Mouse (Mus musculus) kidney, adult 18-20 months (tissue): ENCODE measurements around the gene Fntb.

Experiments
- DNase-seq: peaks from one replicate; pipeline ENCODE4 v3.0.0; 2021

The Fntb gene

DNA sequence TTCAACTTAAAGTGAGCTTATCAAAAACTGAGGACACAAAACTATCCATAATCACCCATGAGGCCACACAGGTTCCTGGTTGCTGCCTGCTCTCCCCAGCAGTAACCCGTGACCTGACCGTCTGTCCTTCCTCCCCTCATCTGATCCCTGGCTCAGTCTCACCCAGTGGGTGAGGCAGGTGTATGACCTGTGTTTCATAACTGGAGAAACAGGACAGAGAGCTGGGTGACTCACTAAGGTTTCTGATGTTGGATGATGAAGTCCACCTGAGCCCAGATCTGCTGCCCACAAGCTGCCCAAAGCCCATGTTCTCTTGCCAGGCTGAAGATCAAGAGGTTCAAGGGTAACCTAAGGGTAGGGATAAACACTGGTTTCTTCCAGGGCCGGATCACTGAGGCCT, 161.6 kb downstream of the Fntb start:
- no peak for DNase-seq

DNA sequence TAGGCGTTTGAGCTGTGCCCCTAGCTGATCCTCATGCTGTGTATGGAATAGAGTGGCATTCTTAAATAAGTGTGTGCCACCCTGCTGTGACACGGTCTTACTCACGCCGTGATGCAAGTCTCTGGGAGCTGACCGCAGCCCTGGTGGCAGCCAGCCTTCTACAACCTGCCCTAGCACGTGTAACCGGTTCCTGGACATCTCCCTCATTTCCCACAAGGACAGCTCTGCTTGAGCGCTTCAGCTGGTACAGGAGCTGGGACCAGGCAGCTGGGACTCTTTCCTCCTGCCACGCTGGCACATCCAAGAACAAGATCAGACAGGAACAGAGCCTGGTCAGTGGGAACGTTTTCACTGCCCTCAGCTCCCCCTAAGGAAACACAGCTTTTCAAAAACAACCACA, 162.2 kb downstream of the Fntb start:
- DNase-seq: no peak

DNA sequence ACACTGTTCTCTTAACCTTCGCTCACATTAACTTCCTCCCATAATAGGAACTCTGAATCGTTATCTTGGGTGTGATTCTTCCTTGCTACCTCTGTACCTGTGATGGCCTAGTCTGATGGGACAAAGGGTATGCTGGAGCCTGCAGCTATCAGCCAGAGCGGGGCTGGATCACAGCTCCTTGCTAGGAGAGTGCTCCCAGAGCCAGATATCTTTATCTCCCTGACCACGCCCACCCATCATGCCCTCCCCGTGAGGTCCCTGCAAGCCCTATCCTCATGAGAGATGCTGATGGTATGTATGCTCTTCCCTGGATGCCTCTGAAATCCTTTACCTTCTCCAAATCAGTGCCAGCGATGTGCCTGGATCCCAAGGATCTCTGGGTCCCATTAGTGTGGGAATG, 164.8 kb downstream of the Fntb start:
- DNase-seq: no peak

DNA sequence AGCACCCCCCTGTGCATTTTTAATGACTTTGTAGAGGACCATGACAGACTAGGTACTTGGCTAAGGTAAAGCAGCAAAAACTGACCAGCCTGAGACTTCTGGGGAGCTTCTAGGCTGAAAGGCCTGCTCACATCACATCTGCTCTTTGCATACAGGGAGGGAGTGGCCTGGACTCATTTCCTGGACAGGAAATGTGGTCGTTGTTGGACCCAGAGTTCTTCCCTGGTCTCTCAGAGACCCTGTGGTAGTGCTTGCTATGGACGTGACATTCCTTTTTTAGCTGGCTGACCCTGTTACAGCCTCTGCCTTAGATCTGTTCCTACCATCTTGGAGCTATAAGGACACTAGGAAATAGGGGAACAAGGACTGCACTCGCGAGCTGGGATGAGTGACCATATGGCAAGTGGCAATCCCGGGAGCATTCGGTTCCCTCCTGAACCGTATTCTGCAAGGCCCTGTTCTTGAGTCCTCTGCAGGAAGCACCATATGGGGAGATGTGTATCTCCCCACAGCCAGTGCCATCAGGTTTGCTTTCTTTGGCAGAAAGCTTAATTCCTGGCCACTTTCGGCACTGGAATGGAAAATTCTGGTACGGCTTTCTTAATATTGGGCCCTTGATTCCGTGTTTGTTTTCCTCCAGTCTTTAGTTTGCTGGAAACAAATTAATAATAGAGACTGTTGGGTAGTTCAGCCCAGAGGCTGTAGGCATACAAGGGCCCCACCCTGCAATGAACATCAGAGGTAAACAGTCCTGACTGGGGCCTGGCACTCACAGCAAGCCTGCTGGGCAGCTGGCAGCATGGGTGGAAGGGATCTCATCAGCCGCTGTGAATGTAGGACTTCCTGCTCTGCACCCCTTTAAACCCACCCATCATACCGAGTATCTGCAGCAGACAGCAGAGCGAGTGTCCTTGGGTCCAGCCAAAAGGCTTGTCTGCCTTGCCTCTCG, 166.6 kb downstream of the Fntb start:
- no peak for DNase-seq

DNA sequence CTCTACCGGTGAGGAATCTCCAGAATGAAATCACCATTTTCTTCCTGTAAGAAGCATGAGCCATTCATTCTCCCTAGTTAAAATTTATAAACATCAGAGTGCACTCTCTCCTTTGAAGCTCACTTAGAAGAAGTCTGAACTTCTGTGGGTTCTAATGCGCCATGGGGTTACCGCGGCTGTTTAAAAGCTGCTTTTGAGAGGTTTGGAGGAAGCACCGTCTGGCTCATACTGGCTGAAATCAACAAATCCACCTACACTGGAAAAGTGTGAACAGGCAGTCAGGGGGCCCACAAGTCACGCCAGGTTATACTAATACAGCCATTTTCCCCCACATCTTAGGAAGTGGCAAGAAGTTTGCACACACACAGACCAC, 167.3 kb downstream of the Fntb start:
- no peak for DNase-seq

DNA sequence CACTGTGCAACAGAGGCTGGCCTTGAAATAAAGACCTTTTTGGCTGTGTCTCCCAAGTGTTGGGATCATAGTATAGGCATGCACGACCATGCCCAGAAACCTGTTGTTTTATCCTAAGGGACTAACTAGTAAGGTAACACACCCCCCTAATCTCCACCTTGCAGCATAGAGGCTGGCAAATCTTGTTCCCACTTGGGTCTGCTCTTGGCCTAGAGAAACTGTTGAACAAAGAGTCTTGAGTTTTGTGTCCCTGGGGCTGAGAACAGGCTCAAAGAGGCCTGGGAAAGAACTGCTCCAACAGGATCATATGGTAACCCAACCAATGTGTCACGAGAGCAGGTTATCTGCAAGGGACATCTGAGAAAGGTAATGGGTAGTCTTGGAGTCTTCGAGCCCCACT, 169.0 kb downstream of the Fntb start:
- no peak for DNase-seq

DNA sequence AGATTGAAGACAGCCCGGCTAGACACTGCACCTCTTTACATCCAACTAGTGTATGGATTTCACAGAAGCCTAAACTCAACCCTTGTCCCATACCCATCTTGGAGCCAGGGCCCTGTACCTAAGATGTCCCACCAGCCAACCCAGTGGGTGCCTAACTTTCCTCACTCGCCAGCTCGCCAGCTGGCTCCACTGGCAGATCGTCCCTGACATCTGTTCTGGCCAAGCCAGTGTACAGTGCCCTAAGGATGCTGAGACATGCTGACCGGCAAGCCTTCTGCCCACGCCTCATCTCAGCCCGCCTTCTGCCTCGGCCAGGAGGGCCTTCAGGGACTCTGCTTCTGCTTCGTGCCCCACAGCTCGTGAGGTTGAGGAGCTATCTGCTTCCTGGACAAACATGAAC, 170.8 kb downstream of the Fntb start:
- DNase-seq: no peak

DNA sequence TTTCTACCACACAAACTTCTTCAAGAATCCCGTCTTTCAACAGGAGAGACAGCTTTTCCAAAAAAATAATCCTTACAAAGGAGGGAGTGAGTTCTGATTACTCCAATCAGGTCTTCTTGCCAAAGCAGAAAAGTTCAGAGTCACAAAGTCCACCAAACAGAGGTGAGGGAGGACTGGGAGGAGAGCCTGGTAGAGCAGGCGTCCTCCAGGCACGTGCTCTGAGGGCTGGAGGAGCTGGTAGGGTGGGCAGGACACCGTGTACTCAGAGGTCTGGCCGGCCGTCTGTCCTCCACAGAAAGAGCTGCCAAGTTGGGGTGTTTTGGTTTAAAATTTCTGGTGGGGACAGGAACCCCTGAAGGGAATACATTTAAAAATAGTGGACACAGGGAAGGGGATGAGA, 172.6 kb downstream of the Fntb start:
- DNase-seq: peak; percentile 41

DNA sequence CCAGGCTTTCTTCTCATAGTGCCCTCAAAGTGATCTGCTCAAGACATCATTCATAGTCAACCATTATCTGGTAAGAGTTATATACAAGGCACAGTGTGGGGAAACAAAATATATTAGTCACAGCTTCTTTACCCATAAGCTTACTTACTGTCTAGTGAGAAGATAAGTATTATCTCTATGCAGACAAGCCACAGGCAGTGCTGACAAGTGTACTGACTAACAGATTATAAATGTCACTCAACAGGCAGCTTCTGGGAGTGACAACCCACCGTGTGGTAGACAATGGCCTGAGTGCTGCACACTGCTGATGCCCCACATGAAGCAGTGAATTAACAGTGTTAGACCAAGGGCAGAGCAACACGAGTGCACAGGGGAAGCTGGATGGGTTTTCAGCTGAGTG, 176.1 kb downstream of the Fntb start:
- DNase-seq: no peak

DNA sequence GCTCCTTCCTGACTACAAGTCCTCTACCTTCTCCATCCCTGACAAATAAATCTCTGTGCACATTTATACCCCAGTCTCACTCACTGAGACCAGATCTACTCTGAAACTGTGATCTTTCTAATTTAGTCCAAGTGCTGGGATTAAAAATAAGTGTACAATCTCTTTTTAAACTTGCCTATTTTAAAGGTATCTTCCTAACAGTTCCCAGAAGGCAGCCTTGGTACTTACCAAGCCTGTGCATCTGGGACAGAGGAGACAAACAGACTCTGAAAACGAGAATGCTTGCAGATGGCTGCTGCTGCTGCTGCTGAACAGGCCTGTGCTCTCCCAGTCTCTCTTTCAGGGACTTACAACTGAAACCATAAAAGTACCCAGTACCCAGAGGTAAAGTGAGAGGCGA, 177.1 kb downstream of the Fntb start:
- no peak for DNase-seq

DNA sequence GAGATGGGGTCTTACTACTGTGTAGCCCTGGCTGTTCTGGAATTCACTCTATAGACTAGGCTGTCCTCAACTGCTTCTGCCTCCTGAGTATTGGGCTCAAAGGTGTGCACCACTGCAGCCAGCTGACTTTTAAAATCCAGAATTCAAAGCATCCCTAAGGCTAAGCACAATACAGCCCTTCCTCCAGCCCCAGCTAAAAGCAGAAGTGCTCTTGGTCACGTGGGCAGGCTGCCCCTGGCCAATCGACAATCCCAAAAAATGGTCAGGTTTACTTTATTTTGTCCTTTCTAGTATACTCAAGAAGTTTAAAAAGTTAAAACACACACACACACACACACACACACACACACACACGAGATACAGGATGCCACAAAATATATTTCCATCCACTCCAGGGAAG, 177.7 kb downstream of the Fntb start:
- DNase-seq: no peak

DNA sequence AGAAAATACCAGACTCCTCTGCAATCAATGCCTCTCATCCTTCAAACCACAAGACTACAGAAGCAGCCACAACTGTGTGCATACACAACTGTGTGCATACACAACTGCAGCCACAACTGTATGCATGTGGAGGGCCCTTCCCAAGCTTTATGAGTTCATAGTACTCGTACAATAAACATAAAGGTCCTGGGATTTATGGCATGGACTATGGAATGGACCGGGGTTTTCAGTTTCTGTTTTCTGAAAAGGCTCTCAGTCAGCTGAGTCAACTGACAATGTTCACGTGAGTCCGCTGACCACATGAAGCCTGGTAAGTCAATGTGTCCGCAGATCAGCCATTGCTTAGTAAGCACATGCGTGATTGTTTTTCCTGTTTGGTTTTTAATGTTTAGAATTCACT, 178.1 kb downstream of the Fntb start:
- DNase-seq: peak; percentile 23

DNA sequence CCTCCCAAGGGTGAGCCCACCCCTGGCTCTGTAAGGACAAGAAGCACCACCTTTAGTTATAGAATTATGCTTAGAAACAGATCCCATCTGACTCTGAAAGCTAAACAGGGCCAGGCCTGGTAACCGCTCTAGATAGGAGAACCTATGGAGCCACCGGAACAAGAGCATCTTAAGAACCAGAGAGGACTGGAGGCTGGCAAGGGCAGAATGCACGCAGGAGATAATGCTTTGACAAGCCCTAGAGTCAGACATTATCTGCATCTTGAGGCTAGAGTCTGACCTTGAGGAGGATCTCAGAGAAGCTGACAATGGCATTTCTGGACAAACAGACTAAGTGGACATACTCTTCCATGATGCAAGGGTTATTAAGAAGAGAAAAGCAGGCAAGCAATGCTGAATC, 182.1 kb downstream of the Fntb start:
- DNase-seq: no peak

DNA sequence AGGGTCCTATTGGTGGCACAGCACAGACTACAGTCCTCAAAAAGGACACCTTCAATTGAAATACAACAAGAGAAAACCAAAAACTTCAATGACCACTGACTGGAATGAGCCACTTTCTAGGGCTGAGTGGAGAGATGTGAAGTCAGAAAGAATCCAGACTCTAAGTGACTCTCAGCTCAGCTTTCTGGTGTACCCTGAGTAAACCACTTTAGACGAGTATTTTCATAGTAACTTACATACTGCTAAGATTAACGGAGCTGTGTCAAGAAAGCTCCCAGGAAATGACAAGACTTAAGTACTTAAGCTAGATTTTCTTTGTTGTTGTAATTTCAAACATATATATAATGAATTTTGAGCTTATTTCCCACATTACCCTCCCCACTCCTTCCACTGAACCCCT, 182.8 kb downstream of the Fntb start:
- no peak for DNase-seq

DNA sequence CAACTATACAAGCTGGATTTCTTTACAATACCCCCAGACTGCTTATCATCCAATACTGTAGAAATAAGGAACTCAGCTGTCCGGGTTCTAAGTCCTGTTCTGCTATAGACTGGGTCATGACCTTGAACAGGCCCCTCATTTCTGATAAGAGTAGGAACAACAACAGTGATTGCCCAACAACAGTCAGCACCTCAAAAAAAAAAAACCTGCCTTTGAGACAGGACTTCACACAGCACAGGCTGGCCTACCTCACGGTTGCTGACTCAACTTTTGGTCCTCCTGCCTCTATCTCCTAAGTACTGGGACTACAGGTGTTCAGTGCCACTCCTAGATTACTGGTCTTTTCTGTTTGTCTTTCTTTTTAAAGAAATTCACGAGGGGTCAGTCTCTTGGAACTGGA, 183.4 kb downstream of the Fntb start:
- DNase-seq: no peak

DNA sequence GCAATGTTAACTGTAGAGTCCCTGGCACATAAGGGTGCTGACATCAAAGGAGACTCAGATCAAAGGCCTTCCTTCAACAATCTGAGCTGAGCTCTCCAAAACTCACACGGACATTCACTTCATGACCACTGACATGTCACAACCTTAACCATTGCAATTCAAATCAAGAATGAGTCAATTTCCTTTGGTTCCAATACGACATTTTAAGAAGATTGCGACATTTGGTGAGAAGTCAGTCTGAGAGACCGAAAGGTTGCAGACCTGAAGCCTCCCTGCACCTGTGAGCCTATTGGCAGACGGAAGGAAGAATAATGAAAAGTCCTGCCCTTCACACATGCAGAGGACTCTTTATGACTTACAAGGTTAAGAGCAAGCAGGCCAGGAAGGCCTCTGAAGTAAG, 184.9 kb downstream of the Fntb start:
- no peak for DNase-seq

DNA sequence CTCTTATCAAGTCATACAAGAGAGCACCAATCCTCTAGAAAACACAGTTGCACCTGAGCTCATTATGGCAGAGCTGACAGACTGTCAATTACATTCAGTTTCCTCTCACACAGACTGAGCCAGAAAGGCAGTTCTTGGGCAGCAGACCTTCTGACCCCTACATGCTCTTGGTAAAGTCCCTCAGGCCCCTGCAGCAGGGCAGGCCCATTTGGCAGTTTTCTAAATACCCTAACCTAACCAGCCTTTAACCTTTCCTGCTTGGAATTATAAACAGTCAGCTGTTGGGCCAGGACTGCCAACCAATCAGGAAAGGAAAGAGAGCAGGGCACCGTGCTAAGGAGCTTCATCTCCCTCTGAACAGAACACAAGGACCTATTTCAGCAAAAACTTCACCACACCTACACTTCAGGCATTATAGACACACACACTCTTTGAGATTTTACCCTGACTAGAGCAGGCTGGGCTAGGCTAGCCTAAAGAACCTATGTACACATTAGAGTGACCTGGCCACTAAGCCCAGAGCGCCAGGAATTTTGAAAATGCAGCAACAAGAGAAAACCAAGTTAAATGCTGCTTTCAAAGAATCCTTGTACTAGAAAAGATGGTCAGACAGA, 188.5 kb downstream of the Fntb start:
- DNase-seq: peak; percentile 46

DNA sequence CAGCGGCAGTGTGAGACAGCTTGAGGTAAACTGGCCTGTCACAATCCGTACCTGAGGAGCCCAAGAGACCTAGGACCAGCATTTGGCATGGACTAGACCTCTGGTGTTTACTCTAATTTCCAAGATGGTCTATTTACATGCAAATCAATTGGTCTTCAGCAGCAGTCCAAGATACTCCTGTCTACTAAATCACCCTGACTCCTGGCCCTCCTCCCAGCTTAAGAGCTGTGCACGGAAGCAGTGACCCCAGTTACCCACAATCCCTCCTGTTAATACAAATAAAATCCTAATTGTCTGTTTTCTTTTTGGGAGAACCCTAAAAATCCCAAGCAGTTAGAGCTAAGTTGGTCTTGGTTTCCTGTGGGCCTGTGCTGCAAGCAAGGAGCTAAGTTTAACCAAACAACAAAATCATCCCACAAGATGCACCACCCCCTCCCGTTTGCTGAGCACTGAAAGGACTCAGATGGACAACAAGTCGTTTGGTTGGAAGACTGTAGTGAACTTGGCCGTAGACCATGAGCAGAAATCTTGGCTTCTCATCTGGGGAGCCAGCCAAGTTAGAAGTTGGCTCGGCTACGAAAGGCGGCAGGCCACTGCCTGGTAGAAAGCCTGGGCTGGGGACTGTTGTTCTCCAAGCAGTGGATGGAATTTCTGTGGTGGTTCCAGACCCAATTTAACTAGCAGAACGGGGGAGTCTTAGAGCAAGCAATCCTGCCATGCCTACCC, 189.5 kb downstream of the Fntb start:
- peak; percentile 78 for DNase-seq

DNA sequence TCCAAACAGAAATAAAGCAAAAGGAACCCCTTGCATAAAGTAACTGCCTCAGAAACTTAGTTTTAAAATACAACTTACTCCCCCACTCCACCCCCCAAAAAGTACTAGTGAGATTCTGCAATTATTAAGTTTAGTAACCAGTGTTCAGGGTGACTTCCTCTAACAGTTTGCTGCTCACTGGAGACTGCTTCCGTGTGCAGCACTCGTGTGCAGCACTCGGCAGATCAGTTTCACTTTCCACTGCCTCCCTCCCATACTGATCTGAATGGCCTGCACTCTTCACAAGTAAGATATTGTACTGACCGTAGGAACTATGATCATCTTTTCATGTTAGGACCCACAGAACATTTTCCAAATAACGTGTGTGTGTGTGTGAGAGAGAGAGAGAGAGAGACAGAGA, 192.3 kb downstream of the Fntb start:
- no peak for DNase-seq

DNA sequence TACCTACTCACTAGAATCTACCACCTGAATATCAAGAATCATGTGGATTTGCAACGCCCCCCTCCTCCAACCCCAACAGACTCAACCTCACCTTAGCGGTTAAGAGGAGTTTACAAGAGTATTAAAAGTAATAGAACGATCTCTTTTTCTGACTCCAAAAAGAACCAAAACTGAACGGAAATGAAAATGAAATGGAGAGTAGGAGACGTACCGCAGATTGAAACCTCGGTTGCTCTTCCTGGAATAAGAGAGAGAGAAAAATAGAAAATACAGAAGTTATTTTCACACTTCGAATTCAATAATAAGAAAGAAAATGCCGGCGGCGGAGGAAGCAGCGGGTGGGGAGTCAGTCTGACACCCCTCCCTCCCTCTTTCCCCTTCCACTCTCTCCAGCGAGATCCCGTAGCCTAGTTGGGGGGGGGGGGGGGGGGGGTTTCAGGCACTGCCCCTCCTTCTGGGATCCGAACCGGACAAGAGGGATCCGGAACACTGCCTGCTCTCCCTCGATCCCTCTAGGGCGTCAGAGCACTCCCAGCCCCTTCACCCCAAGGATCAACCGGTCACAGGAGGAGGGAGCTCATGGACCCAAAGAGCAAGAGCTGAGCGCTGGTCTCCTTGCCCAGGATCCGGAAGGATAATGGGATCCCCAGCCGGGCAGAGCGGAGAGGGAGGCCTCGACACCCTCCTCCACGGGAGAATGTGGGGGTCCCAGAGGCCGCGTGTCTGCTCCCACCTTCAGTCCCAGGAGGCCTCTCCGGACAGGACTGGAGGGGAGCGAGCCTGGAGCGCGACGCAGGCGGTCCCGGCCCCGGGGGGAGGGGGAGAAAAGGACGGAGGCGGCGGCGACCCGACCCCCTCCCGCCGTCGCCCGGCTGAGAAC, 195.9 kb downstream of the Fntb start:
- no peak for DNase-seq

DNA sequence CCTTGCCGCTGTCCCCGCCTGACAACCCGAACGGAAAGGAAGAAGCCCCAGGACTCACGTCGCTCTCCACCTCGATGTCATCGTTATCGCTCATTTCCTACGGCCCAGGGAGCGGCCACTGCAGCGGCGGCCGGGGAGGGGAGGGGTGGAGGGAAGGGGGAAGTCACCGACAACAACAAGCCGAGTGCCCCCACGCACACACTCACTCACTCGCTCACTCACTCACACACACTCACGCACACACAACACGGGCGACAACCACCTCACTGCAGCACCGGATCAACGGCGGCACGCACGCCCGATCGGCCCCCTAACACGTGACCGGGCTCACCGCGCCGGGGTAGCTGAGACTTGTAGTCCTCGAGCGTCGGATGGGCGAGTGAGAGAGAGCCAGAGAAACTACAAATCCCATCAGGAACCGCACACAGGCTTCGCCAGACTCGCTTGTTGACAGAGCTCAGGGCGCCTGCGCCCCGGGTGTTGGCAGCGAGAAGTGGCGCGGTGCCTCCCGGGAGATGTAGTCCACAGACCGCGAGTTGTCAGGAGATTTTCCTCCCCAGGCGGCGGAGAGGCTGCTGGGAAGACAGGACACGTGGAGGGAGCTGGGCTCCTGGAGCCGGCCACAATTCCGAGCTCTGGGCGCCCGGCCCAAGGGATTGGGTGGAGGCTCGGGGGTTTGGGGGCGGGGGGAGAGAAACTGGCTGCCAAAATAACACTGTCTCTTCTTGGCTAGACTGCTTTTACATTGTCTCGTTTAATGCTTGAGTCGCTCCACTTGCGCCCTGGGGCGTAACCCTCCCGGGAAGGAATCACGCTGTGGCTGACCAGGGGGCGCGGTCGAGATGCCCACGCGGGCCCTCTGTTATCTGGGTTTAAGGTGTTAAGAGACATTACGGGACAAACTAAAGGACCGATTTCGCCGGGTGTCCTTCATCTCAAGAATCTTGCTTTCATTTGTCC, 196.8 kb downstream of the Fntb start, which contains the start of gene Max:
Gene Max (minus strand): TSS at position 270 of the 960 bp plus-strand sequence.
- DNase-seq: peak; percentile 98

DNA sequence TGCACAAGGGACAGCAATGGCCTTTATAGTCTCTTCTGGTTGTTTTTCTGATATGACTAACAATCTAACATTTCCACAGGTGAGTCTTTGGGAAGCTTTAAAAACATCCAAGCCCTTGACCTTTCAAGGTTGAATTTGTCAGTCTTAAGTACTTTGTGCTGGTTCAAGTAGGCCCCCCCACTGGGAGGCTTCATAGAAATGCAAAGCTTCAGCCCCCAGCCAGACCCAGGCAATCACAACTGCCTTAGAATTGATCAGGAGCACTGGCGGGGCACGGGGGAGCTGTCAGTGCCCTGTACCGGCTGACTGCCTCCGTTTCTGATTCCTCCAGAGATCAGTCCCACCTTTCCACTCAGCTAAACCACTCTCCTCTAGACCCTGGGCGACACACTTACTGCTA, 199.7 kb downstream of the Fntb start:
- DNase-seq: no peak
